Mouse (Mus musculus): ENCODE measurements around the gene Mrgprg.

- TF ChIP-seq CEBPB (IDR thresholded peaks at IDR 0.05; ENCODE audit: insufficient read depth, poor library complexity, severe bottlenecking) (no peak), POLR2A (IDR thresholded peaks at IDR 0.05; ENCODE audit: insufficient read length, low read depth) (no peak), POLR2AphosphoS2 (IDR thresholded peaks at IDR 0.05; ENCODE audit: insufficient read length, low read depth) (no peak), MAX (IDR thresholded peaks at IDR 0.05; ENCODE audit: low read depth) (no peak), MYOG (IDR thresholded peaks at IDR 0.05; ENCODE audit: control insufficient read depth in 1 of 3, insufficient read depth in 1 of 3, insufficient read length in 2 of 3, low read depth in 2 of 3) (no peak), SRF (IDR thresholded peaks at IDR 0.05; ENCODE audit: control insufficient read depth, insufficient read length, low read depth) (no peak), TCF12 (IDR thresholded peaks at IDR 0.05; ENCODE audit: insufficient read depth, poor library complexity, severe bottlenecking) (no peak), USF1 (IDR thresholded peaks at IDR 0.05; ENCODE audit: low read depth) (no peak), MYOD1 (IDR thresholded peaks at IDR 0.05; ENCODE audit: control insufficient read depth in 1 of 3, insufficient read length in 2 of 3, low read depth in 2 of 3) (no peak)
Measured at GRCm38 (mm10) chr7:143752606-143753005, 14.2 kb downstream of the Mrgprg start.
